Mouse (Mus musculus) bone marrow, adult 2 months (tissue): ENCODE measurements around the gene Zfp697.

Source experiments
- CTCF ChIP-seq: fragments of 200-500 bp; IDR thresholded peaks from 2 replicates; pipeline ENCODE4 v1.5.1; 2011; ENCODE audit warnings: low read length, control low read depth; ENCODE audit not compliant: control insufficient read depth, insufficient read depth
- POLR2A ChIP-seq: fragments of 200-500 bp; IDR thresholded peaks from 2 replicates; pipeline ENCODE4 v1.6.1; 2011; ENCODE audit warnings: low read depth, mild to moderate bottlenecking, control low read depth, low read length, borderline replicate concordance; ENCODE audit not compliant: control insufficient read depth

DNA sequence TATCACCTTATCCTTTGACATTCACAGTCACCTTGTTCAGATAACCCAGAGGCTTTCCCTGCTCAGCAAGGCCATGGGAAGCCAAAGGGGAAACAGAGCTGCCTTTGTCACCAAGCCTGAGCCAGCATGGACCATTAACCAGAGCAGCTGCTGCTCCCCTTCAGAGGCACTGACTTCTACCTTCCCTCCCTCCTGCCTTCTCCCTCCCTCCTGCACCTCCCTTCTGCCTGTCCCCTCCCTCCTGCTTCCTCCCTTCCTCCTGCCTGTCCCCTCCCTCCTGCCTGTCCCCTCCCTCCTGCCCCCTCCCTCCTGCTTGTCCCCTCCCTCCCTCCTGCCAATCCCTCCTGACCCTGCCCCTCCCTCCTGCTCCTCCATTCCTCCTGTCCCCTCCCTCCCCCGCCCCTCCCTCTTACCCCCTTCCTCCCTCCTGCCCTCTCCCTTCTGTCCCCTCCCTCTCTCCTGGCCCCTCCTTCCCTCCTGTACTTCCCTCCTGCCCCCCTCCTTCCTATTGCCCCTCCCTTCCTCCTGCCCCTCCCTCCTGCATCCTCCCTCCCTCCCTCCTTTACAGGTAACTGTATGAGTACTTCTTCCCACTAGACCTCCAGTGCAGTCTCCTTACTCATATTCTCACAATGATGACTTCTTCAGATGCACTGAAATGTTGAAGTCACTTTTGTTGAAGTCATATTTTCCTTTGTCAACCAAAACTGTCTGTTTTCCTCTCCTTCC is 52.0 kb downstream of the Zfp697 start:
- no peak for TF ChIP-seq POLR2A
- TF ChIP-seq CTCF, result no peak
